Mouse (Mus musculus) myocyte (in vitro differentiated cells): ENCODE results near the gene Efcab2. TPM values are rescaled to one million over a fixed set of nuclear protein-coding genes. Genes with fewer than 3 reads are reported as not detected.

Experiments
- H3K27me3 ChIP-seq: one replicate; pipeline ENCODE4 v1.6.1; 2011; ENCODE audit not compliant: control insufficient read depth, insufficient read depth, insufficient read length
- H3K36me3 ChIP-seq: one replicate; pipeline ENCODE4 v1.6.1; 2011; ENCODE audit not compliant: control insufficient read depth, insufficient read depth
- H3K4me2 ChIP-seq: one replicate; pipeline ENCODE4 v1.6.1; 2011; ENCODE audit warnings: low read depth, control low read depth
- H3K4me3 ChIP-seq: one replicate; pipeline ENCODE4 v1.5.1; 2011; ENCODE audit warnings: mild to moderate bottlenecking, control low read depth, moderate library complexity
- H3K79me2 ChIP-seq: one replicate; pipeline ENCODE4 v1.6.1; 2011; ENCODE audit not compliant: control insufficient read depth, insufficient read depth
- H3ac ChIP-seq: one replicate; pipeline ENCODE4 v1.6.1; 2011; ENCODE audit not compliant: control insufficient read depth, insufficient read length
- CEBPB ChIP-seq: IDR thresholded peaks from 2 replicates; pipeline ENCODE4 v1.6.1; 2011; ENCODE audit warnings: mild to moderate bottlenecking, moderate library complexity; ENCODE audit not compliant: poor library complexity, insufficient read depth, severe bottlenecking
- E2F4 ChIP-seq: IDR thresholded peaks from one replicate; pipeline ENCODE4 v1.6.1; 2011; ENCODE audit warnings: mild to moderate bottlenecking, control low read depth, moderate library complexity; ENCODE audit not compliant: insufficient read depth
- MAX ChIP-seq: IDR thresholded peaks from one replicate; pipeline ENCODE4 v1.6.1; 2011; ENCODE audit warnings: low read depth, mild to moderate bottlenecking, control low read depth
- MYOD1 ChIP-seq, 3 experiments: IDR thresholded peaks; one replicate each; pipeline ENCODE4 v1.6.1; 2011; ENCODE audit warnings: control low read depth in 2 of 3, low read depth in 2 of 3, mild to moderate bottlenecking in 2 of 3, moderate library complexity in 1 of 3; ENCODE audit not compliant: insufficient read length in 2 of 3, control insufficient read depth in 1 of 3
- MYOG ChIP-seq, 3 experiments: IDR thresholded peaks; one replicate each; pipeline ENCODE4 v1.6.1; 2011; ENCODE audit warnings: control low read depth in 2 of 3, low read depth in 2 of 3, mild to moderate bottlenecking in 2 of 3; ENCODE audit not compliant: insufficient read length in 2 of 3, control insufficient read depth in 1 of 3, insufficient read depth in 1 of 3
- POLR2A ChIP-seq: IDR thresholded peaks from one replicate; pipeline ENCODE4 v1.6.1; 2011; ENCODE audit warnings: low read depth, mild to moderate bottlenecking, control low read depth, moderate library complexity; ENCODE audit not compliant: insufficient read length
- POLR2AphosphoS2 ChIP-seq: IDR thresholded peaks from one replicate; pipeline ENCODE4 v1.6.1; 2011; ENCODE audit warnings: low read depth, control low read depth; ENCODE audit not compliant: insufficient read length
- REST ChIP-seq: IDR thresholded peaks from one replicate; pipeline ENCODE4 v1.6.1; 2011; ENCODE audit warnings: mild to moderate bottlenecking, control low read depth, moderate library complexity; ENCODE audit not compliant: insufficient read depth, insufficient read length
- SRF ChIP-seq: IDR thresholded peaks from one replicate; pipeline ENCODE4 v1.6.1; 2011; ENCODE audit warnings: low read depth; ENCODE audit not compliant: control insufficient read depth, insufficient read length
- TCF12 ChIP-seq: IDR thresholded peaks from one replicate; pipeline ENCODE4 v1.6.1; 2011; ENCODE audit warnings: mild to moderate bottlenecking, control low read depth; ENCODE audit not compliant: poor library complexity, insufficient read depth, severe bottlenecking
- TCF3 ChIP-seq: IDR thresholded peaks from one replicate; pipeline ENCODE4 v1.6.1; 2011; ENCODE audit warnings: low read depth, control low read depth; ENCODE audit not compliant: insufficient read length
- USF1 ChIP-seq: IDR thresholded peaks from one replicate; pipeline ENCODE4 v1.6.1; 2011; ENCODE audit warnings: low read depth, mild to moderate bottlenecking, control low read depth, moderate library complexity
- polyA plus RNA-seq: library from polyadenylated mRNA; unstranded; fragments of >200 nt; fragmentation: generic; extraction: Trizol; gene quantifications from one replicate; pipeline ENCODE4 v1.2.1, GENCODE M21; 2012; ENCODE audit warnings: missing spikeins

Efcab2 gene
- polyA plus RNA-seq, 1 experiment, result 0.72 TPM

- Histone ChIP-seq H3ac (no peak overlapping the region), H3K4me3 (no peak overlapping the region), H3K79me2 (no peaks in the 10 kb centered on the region), H3K27me3 (no peaks in the 10 kb centered on the region), H3K36me3 (no peaks in the 10 kb centered on the region), H3K4me2 (no peak overlapping the region)
- TF ChIP-seq E2F4 (no peak), POLR2AphosphoS2 (no peak), MAX (no peak), MYOG (IDR thresholded peaks at IDR 0.05; ENCODE audit: control insufficient read depth in 1 of 3, insufficient read depth in 1 of 3, insufficient read length in 2 of 3, low read depth in 2 of 3) (no peak), TCF3 (no peak), CEBPB (no peak), TCF12 (no peak), MYOD1 (IDR thresholded peaks at IDR 0.05; ENCODE audit: control insufficient read depth in 1 of 3, insufficient read length in 2 of 3, low read depth in 2 of 3) (no peak), SRF (no peak)
Measured at GRCm38 (mm10) chr1:178419608-178420007, 13.7 kb downstream of the Efcab2 start.

GRCm38 (mm10) chr1:178423662-178424061, 17.8 kb downstream of the Efcab2 start:
- Histone ChIP-seq H3ac (no peak overlapping the region), H3K36me3 (no peaks in the 10 kb centered on the region)
- TF ChIP-seq TCF12 (no peak), REST (no peak), MYOD1 (IDR thresholded peaks at IDR 0.05; ENCODE audit: control insufficient read depth in 1 of 3, insufficient read length in 2 of 3, low read depth in 2 of 3) (no peak), POLR2AphosphoS2 (no peak), POLR2A (no peak), TCF3 (no peak), MAX (no peak), E2F4 (no peak), CEBPB (no peak), USF1 (no peak), SRF (no peak)

GRCm38 (mm10) chr1:178431619-178432444, 25.9 kb downstream of the Efcab2 start:
- TF ChIP-seq REST (no peak), CEBPB (no peak), TCF3 (no peak), POLR2AphosphoS2 (no peak)
- H3K27me3 ChIP-seq, result no peaks in the 10 kb centered on the region
- no peak overlapping the region for H3K4me2 ChIP-seq
- H3ac ChIP-seq, result no peak overlapping the region
- H3K79me2 ChIP-seq, result no peaks in the 10 kb centered on the region
- no peaks in the 10 kb centered on the region for H3K36me3 ChIP-seq
- H3K4me3 ChIP-seq, result no peak overlapping the region

More at GRCm38 (mm10) chr1:178423662-178424061, 17.8 kb downstream of the Efcab2 start:
- Histone ChIP-seq H3K4me2 (no peak overlapping the region), H3K4me3 (no peak overlapping the region), H3K27me3 (no peaks in the 10 kb centered on the region), H3K79me2 (no peaks in the 10 kb centered on the region)

- Histone ChIP-seq H3K4me2 (no peak overlapping the region), H3K4me3 (no peak overlapping the region), H3K27me3 (no peaks in the 10 kb centered on the region), H3K36me3 (no peaks in the 10 kb centered on the region), H3ac (no peak overlapping the region), H3K79me2 (no peaks in the 10 kb centered on the region)
- TF ChIP-seq MYOG (IDR thresholded peaks at IDR 0.05; ENCODE audit: control insufficient read depth in 1 of 3, insufficient read depth in 1 of 3, insufficient read length in 2 of 3, low read depth in 2 of 3) (no peak), REST (no peak), SRF (no peak), TCF12 (no peak), POLR2AphosphoS2 (no peak)
Measured at GRCm38 (mm10) chr1:178433619-178434018, 27.7 kb downstream of the Efcab2 start.

GRCm38 (mm10) chr1:178444407-178444806, 38.5 kb downstream of the Efcab2 start:
- Histone ChIP-seq H3K79me2 (no peaks in the 10 kb centered on the region), H3ac (no peak overlapping the region), H3K4me3 (no peak overlapping the region), H3K36me3 (no peaks in the 10 kb centered on the region), H3K27me3 (no peaks in the 10 kb centered on the region), H3K4me2 (no peak overlapping the region)
- TF ChIP-seq MYOD1 (IDR thresholded peaks at IDR 0.05; ENCODE audit: control insufficient read depth in 1 of 3, insufficient read length in 2 of 3, low read depth in 2 of 3) (no peak), MAX (no peak), SRF (no peak), POLR2AphosphoS2 (no peak), E2F4 (no peak), POLR2A (no peak), CEBPB (no peak), USF1 (no peak), TCF12 (no peak), MYOG (IDR thresholded peaks at IDR 0.05; ENCODE audit: control insufficient read depth in 1 of 3, insufficient read depth in 1 of 3, insufficient read length in 2 of 3, low read depth in 2 of 3) (no peak), TCF3 (no peak), REST (no peak)
